Mouse (Mus musculus) 3T3-L1 (cell line): Measurements from ENCODE around the gene Dgkh.
"Not testable (repeated sequence)": the region's sequence is repeated elsewhere in the genome, so short reads cannot be mapped to it uniquely, and the experiment has no call there.

Experiments used
- DNase-seq: peaks from one replicate; pipeline ENCODE4 v3.0.0-alpha.2; 2015; ENCODE audit warnings: low read depth, low spot score

Dgkh gene

DNA sequence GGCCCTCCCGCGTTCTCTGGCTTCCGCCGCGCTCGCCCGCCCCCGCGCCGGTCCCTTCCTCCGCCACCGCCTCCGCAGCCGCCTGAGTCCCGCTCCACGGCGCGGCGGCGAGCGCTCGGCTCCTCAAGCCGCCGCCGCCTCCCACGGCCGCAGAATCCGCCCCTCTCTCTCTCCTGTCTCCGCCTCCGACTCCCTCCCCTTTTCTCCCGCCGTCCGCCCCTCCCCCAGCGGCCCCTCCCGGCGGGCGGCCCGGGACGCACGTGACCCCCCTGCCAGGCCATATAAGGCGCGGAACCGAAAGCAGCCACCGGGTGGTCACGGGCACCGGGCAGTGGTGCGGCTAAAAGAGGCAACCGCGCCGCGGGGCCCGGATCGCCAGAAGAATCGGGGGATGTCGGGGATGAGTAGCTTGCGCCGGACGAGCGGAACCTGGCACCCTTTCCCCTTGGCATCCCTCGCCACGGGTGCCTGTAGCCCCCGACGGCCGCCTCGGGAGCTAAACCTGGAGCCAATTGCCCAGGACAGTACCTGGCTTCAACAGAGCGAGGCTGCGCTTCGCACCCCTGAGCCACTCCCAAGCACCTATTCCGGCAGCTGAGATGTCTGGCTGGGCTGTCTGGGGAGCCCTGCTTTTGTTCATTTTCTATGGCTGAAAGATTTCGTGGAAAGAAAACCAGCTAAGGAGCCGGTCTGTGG lies at the start of gene Dgkh:
Gene Dgkh, minus strand, starts transcription at position 160 of the 696 bp plus-strand sequence.
- peak; percentile 66 for DNase-seq

DNA sequence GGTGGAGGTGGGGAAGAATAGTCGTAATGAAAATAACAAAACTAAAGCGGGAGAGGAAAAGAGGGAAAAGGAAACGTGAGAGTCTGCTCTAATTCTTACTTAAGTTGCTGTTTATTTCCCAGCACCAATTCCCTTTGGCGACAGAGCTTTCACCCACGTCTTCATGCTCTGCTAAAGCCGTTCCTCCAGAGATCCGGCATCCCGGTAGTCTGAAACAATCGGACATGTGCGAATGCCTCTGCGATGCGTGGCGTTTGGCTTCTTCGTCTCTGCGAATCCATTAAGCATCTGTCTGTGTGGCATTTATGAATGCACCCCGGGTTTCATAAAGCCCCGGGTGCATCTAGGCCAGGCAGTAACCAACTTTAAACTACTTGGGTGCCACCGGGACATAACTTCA lies 44.6 kb upstream of the Dgkh start:
- no peak for DNase-seq

DNA sequence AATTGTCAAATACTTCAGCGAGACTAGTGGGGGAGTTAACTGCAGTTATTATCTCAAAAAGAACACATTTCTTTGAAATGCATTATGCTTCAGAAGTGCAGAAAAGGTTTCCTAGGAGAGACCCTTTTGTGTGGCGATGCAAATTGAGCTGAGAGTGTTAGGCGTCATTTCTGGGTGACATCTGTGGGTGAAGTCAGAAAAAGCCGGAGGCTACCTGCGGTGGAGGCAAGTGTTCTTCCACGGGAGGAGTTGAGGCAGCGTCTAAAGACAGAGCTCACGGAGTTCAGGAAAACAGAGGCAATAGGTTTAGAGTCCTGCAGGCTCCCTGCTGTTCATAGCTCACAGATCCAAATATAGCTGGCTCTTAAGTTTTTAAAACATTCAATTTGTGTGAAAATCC lies 44.1 kb upstream of the Dgkh start:
- no peak for DNase-seq

DNA sequence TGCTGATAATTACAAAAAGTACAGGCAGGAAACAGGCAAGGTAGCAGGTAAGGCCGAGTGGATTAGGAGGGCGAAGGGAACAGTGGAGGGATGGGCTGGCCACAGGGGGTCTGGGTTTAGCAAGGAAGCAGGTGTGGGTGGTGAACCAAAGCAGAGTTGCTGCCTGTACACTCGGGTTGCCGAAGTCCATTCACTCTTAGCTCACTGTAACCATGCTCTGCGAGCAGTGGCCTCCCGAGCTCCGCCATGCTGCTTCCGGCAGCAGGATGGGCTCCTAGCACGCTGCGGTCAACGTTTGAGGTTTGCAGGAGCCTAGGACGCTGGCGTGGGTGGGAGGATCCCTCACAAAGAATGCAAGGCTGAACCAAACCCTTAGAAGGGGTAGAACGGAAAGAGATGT lies 43.1 kb upstream of the Dgkh start:
- no peak for DNase-seq

DNA sequence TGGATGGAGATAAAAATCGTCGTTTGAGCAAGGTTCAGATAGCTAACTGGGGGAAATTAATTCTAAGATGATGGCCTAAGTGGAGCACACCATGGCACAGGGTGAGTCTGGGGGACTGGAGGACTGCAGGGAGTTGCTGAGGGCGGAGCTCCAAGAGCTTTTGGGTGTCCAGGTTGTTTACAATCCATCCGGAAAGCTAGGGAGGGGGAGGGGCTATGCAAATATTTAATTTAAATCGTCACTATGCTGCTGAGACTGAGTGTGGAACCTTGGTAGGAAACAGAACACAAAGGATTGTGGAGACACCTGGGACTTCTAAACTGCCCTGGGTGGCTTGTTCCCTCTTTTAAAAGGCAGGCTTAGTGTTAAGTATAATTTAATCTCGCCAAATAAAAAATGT lies 42.6 kb upstream of the Dgkh start:
- no peak for DNase-seq

DNA sequence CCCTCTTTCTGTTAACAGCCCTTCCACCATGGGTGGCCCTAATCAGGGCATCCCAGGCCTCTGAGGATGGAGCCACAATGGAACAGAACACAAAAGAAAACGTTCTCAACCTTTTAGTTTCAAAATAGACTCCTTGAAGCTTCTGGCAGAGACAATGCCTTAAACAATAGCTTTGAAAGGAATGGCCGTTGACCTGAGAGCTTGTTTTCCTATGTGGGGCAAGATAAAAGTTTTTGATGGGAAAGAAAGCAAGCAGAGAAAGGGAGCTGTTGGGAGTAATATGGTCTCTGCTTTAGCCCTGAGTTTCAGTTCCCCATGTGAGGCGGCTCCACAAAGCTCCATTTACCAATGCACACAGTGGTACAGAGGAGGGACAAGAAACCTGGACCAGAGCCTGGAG lies 37.9 kb upstream of the Dgkh start:
- DNase-seq, result no peak

DNA sequence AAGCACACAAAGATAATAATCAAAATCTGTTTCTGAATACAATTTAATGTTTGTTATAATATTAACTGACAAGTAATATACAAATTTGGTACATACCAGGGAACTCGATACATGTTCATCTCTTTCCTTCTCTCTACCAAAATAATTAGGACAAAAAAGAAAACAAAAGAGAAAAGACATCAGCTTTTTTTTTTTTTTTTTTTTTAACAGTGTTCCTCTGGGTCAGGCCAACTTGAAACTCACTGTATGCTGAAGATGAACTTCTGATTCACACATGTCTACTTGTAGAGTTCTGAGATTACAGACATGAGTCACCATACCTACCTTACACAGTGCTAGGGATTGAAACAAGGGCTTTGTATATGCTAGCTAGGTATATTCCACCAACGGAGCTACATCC lies 28.5 kb upstream of the Dgkh start:
- no peak for DNase-seq

DNA sequence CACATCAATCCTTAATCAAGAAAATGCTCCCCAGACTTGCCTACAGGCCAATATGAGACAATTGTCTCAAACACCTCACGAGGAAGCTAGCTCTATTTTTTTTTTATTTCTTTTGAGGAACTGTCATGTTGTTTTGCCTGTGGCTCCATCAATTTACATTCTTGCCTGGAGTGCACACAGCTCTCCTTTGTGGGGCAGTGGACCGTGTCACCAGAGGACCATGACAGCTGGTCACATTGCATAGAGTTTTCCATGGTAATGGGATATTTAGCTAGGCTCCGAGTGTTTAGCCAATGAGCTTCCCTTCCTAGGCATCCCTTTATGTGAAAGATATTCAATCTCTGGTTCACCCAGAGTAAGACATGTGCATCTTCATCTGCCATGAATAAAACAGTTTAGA lies 26.9 kb upstream of the Dgkh start:
- no peak for DNase-seq

DNA sequence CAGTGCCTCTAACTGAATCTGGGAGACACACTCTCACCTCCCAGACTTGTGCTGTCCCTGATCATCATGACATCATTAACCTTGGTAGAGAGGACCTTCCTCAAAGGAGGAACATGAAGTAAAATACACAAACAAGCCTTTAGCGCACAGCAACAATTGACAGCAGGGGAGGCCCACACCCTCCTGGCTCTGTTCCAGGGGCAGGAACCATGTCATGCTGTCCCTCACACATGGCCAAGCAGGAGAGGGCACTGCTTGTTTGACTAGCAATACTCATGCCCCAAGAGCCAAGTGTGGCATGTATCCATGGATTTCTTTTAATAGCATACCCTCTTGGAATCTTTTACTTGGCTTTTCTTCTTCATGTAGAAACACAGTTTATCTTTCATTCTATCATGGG lies 22.7 kb upstream of the Dgkh start:
- DNase-seq, result no peak

DNA sequence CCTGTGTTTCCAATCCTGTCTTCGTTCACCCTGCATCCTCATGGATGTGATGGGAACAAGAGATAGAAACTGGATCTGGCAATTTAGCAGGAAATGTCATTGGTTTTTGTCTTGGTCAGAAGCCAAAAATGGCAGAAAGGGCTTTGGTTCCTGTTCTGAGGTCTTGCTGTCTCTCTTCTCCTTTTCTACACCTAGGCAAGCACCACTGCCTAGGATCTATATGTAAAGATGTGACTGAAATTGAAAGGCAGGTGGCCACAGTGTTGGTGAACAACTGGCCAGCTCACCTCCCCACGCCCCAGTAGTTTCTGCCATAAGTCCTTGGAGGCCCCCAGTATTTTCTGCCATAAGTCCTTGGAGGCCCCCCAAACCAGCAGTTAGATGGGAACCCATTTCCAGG lies 16.1 kb upstream of the Dgkh start:
- no peak for DNase-seq

DNA sequence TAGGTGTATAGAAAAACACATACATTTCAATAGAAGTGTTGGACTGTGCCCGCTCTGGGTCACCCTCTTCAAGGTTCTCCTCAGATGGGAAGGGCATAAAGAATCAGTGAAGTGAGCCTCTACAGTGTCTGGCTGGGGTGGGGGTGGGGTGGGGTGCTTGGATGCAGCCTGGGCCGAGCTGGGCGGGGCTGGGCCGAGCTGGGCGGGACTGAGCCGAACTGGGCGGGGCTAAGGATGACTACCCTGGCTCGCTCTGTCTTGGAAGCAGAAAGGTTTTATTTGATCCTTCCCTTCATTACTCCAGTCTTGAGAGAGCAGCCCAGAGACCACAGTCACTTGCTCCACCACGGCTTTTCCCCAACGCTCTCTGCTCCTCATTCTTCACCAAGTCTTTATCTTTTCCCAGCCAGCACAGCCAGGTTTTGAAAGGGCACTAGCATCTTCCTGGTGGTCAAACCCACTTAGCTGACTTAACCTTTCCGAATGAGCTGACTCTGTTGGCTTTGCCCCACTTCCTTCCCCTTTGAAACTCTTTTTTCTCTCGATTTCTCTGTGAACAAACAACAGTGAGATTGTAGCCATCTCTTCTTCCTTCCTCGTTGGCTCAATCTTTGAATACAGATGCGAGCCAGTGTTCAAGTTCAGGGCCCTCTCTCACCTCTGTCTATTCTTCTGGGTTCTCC lies 15.5 kb upstream of the Dgkh start:
- no peak for DNase-seq

DNA sequence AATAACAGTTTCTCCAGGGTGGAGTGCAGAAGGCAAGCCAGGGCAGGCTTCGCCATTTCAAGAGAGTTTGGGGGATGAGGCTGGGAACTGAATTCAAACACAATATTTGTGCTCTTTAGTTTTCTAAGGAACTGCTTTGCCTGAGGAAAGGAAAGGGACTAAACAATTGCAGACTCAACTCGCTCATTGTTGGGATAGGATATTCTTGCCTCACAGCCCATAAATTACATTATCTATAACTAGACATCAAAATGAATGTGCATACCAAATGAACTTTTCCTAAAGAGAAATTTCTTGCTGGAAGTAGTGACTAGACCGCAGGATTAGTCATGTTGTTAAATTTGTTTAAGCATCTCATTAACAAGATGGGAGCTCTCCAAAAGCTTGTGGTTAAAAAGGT lies 14.9 kb upstream of the Dgkh start:
- no peak for DNase-seq

DNA sequence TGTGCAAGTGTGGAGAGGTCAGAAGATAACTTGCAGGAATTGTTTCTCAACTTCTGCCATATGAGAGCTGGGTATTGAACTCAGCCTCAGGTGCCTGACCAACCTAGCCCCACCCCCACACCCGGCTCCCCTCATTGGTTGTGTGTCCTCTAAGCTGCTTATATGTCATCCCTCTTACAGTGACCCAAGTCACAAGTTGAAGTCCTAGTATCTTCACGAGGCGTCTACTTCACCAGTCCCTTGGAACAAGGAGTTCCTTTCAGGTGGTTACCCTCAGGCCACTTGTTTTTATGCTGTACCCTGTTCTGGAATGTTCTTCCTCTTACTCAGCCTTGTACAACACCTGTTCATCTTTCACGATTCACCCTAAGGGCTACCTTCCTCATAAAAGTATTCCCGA lies 2.0 kb upstream of the Dgkh start:
- no peak for DNase-seq

DNA sequence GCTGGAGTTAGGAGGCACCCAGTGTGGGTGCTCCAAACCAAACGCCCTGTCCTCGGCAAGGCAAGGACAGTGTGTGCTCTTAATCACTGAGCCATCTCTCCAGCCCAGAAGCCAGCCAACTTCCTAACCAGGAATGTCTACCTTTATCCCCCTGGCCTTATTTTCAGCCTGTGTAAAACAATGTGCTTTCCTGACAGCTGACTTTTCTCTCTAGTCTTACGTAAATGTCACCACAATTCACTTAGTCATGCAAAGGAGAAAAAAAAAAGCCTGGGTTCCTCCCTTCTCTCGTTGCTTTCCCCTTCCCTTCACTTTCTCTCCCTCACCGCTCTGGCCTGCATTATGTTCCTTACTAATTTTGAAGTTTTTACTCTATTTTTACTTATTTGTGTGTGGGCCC lies 1.6 kb upstream of the Dgkh start:
- DNase-seq, result peak; percentile 38

DNA sequence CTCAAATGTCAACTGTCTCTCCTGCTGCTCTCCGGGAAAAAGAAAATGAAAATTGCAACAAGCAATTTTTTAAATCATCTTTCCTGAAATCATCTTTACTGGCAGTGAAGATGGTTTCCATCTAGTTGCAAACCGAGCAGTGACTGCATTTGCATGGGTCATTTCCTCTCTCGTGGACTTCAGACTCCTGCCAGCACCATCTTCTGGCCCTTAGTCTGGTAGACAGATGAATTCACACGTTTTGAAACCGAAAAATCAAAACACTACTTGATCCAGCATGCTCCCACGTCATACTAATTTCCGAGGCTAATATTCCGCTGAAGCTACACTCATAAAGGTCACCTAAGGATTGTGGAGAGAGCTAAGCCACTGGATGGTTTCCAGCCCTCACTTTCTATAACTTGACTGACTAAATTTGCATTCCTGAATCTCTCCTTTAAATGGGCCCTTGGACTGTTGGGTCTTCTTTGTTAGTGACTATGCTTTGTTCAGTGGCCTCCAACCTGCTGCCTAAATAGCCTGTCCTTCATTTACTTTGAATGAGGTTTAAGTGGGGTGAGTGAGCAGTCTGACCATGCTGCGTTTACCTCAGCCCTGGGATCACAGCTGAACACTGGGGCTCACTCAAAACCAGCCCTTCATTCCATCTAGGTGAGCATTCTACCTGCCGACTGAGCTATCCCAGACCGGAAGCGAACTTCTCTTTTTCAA lies 945 bp upstream of the Dgkh start:
- DNase-seq, result peak; percentile 37

DNA sequence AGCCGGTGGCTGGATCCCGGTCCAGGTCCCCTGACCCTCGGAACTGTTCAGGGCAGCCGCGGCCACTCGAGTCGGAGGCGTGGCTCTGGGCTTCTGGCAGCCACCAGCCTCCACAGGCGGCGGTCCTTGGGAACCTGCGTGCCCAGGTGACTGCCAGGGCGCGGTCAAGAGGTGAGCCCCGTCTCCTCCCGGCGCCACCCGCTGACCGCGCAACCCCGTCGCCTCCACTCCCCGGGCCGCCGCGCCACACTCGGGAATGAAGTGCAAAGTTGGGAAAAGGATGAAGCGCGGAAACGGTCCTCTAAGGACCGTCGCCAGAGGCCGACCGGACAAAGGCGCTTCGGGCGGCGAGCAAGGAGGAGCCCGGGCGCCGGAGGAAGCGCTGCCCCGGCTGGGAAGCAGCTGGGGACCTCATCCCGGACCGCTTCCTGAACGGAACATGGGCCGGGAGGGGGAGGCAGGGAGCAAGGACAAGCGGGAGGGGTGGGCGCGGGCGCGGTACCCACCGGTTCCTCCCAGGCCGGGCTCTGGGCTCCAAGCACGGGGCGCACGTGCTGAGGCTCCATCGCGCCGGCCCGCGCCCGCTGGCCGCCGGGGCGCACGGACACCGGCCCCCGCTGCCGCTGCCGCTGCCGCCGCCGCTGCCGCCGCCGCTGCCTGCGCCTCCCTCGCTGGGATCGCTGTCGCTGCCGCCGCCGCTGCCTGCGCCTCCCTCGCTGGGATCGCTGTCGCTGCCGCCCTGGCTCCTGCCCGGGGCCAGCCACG lies 542 bp downstream of the Dgkh start:
- DNase-seq, result peak; percentile 20

DNA sequence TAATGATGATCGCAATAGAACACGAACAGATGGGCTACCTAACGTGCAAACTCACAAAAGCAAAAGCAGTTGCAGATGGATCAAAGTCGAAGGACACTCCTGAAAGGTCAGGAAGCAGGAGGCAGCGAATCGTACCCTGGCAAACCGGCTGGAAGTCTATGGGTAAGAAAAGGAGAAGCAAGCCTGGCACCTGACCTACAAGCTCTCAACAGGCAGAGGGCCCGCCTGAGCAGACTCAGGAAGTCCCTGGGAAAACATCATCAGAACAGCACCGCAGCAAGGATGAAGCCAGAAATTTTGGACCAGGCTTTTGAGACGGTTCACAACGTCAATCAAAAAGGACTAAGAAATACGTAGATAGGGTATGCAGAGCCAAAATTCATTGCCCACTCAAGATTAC lies 1.3 kb downstream of the Dgkh start:
- DNase-seq, result peak; percentile 39

DNA sequence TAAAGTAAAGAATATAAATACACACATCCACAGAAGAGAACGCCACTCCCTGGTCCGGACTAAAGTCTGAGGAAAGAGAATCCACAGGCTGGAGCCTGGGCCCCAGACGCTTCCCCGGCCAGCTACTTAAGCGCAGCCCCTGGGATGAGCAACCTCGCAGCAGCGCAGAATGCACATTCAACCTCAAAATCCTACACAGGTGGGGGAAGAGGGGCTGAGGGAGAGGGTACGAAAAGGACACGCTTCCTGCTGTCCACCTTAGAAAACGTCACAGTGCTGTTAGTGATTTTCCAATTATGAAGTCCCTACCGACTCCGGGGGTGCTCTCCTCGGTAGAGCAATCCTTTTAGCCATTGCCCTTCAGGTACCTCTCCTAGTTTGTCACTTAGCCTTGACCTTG lies 6.6 kb downstream of the Dgkh start:
- DNase-seq, result no peak

DNA sequence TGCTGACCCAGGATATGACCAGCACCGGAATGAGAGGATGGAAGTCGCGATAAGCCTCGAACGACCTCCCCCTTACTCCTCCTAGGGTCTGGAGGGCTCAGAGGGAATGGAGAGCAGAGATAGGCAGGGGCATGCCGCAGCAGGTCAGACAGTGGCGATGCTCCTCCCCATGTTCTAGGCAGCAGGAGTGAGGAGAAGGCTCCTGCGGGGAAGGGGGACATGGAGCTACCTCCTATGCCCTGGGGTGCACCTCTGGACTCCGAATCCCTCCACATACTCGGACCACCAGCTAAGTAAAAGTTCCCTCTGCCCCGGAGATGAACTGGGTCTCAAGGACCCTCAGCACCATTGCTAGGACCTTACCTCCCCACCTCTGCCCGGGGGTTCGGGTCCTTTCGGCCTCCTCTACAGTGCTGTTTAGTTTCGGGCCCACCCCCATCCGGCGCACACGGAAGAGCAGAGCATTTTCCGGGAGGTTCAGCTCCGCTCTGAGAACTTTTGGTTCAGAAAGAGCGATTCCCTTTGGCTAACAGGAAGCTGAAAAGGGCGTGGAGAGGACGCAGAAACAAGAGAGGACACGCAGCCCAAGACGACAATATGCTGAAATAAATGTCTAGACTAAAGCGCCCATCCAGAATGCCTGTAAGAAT lies 7.1 kb downstream of the Dgkh start:
- peak; percentile 1 for DNase-seq

DNA sequence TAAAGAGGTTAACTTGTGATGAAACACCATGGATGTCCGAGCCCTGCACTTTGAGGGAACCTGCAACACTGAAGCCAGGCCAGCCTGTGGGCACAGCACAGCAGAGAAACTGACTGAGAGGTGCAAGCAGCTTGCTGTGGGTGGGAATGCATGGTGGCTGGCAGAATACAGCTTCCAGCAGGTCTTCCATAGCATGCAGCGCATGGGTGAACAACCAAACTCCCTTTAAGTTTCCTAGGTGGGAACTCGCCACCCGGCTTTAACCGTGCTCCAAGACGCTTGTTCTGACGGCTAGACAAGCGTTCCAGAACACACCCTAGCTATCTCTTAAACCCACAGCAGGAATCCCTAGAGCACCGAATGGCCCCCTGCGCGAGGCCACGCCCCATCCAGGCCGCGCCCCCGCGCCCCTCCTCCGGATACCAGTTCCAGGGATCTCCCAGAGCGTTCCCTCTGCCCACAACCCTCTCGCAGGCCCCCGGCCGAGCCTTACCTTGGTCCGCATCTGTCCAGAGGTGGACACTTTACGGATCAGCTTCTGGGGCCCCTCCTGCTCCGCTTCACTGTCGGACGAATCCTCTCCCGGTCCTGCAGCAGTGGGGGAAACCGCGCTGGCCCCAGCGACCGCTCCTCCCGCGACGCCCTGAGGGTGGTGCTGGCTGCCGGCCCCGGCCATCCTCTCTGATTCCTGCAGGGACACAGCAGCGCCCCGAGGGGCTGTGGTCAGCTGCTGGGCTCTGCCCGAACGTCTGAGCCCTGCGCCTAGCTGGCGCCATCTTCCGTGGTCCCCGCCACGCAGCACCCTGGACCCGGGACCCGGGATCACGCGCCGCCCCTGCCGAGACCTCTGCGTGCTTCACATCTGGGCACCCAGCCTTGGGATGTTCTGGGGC lies 7.9 kb downstream of the Dgkh start:
- peak; percentile 25 for DNase-seq

DNA sequence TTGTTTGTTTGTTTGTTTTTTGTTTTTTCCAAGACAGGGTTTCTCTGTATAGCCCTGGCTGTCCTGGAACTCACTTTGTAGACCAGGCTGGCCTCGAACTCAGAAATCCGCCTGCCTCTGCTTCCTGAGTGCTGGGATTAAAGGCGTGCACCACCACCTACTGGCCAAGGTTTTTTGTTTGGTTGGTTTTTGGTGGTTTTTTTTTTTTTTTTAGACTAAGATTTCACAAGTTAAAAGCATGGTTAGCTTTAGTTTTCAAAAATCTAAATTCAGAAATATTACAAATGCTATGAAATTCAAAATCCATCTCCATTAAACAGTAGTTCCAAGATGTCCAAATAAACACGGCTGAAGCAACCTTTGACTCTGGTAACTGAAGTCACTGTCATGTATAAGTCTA lies 8.9 kb downstream of the Dgkh start:
- not testable (repeated sequence) for DNase-seq
